Mouse (Mus musculus): Measurements from ENCODE around the gene Sept9.

The Sept9 gene

GRCm38 (mm10) chr11:117175472-117175871, 24.0 kb upstream of the Sept9 start:
- no peak for DNase-seq (ENCODE audit: low read depth in 2 of 2, low spot score in 2 of 2)

- DNase-seq (ENCODE audit: low read depth in 2 of 2, low spot score in 2 of 2): peak in 1 of 2 experiments; percentile 16
Observed at GRCm38 (mm10) chr11:117176304-117176703, 23.2 kb upstream of the Sept9 start.

GRCm38 (mm10) chr11:117176900-117177299, 22.6 kb upstream of the Sept9 start:
- DNase-seq (ENCODE audit: low read depth in 2 of 2, low spot score in 2 of 2): no peak

GRCm38 (mm10) chr11:117177303-117177979, 22.0 kb upstream of the Sept9 start:
- DNase-seq (ENCODE audit: low read depth in 2 of 2, low spot score in 2 of 2): peak; percentile 59 to 64

- DNase-seq (ENCODE audit: low read depth in 2 of 2, low spot score in 2 of 2): peak in 1 of 2 experiments; percentile 23
Observed at GRCm38 (mm10) chr11:117179902-117180301, 19.6 kb upstream of the Sept9 start.

GRCm38 (mm10) chr11:117182808-117183207, 16.7 kb upstream of the Sept9 start:
- DNase-seq (ENCODE audit: low read depth in 2 of 2, low spot score in 2 of 2): no peak

- DNase-seq (ENCODE audit: low read depth in 2 of 2, low spot score in 2 of 2): no peak
Observed at GRCm38 (mm10) chr11:117183299-117183698, 16.2 kb upstream of the Sept9 start.

- DNase-seq (ENCODE audit: low read depth in 2 of 2, low spot score in 2 of 2): no peak
Observed at GRCm38 (mm10) chr11:117183841-117184240, 15.6 kb upstream of the Sept9 start.

GRCm38 (mm10) chr11:117185076-117185933, 14.2 kb upstream of the Sept9 start:
- DNase-seq (ENCODE audit: low read depth in 2 of 2, low spot score in 2 of 2): no peak

- no peak for DNase-seq (ENCODE audit: low read depth in 2 of 2, low spot score in 2 of 2)
Observed at GRCm38 (mm10) chr11:117191524-117191923, 7.9 kb upstream of the Sept9 start.

GRCm38 (mm10) chr11:117194475-117194937, 5.0 kb upstream of the Sept9 start:
- no peak for DNase-seq (ENCODE audit: low read depth in 2 of 2, low spot score in 2 of 2)

GRCm38 (mm10) chr11:117195616-117196015, 3.8 kb upstream of the Sept9 start:
- no peak for DNase-seq (ENCODE audit: low read depth in 2 of 2, low spot score in 2 of 2)

GRCm38 (mm10) chr11:117196681-117197080, 2.8 kb upstream of the Sept9 start:
- no peak for DNase-seq (ENCODE audit: low read depth in 2 of 2, low spot score in 2 of 2)

- no peak for DNase-seq (ENCODE audit: low read depth in 2 of 2, low spot score in 2 of 2)
Observed at GRCm38 (mm10) chr11:117198122-117198521, 1.3 kb upstream of the Sept9 start.

- DNase-seq (ENCODE audit: low read depth in 2 of 2, low spot score in 2 of 2): no peak
Observed at GRCm38 (mm10) chr11:117201846-117202245, 2.4 kb downstream of the Sept9 start.

- no peak for DNase-seq (ENCODE audit: low read depth in 2 of 2, low spot score in 2 of 2)
Observed at GRCm38 (mm10) chr11:117204606-117205005, 5.1 kb downstream of the Sept9 start.

- no peak for DNase-seq (ENCODE audit: low read depth in 2 of 2, low spot score in 2 of 2)
Observed at GRCm38 (mm10) chr11:117205042-117205441, 5.6 kb downstream of the Sept9 start.

GRCm38 (mm10) chr11:117205447-117205846, 6.0 kb downstream of the Sept9 start:
- DNase-seq (ENCODE audit: low read depth in 2 of 2, low spot score in 2 of 2): no peak

- no peak for DNase-seq (ENCODE audit: low read depth in 2 of 2, low spot score in 2 of 2)
Observed at GRCm38 (mm10) chr11:117207436-117207835, 8.0 kb downstream of the Sept9 start.

- DNase-seq (ENCODE audit: low read depth in 2 of 2, low spot score in 2 of 2): no peak
Observed at GRCm38 (mm10) chr11:117208151-117208673, 8.8 kb downstream of the Sept9 start.

GRCm38 (mm10) chr11:117216713-117217112, 17.3 kb downstream of the Sept9 start:
- no peak for DNase-seq (ENCODE audit: low read depth in 2 of 2, low spot score in 2 of 2)

- DNase-seq (ENCODE audit: low read depth in 2 of 2, low spot score in 2 of 2): no peak
Observed at GRCm38 (mm10) chr11:117218070-117218469, 18.6 kb downstream of the Sept9 start.
